Mouse (Mus musculus): Measurements from ENCODE around the gene Zfp362. TPM values are rescaled to one million over a fixed set of nuclear protein-coding genes. Genes with fewer than 3 reads are reported as not detected.
A peak's percentile ranks its signal among the peaks of the same experiment; 100 is the strongest.

Gene Zfp362
- total and polyA plus RNA-seq, 3 experiments, result 9.7 to 70.1 (median 16.1) TPM

DNA sequence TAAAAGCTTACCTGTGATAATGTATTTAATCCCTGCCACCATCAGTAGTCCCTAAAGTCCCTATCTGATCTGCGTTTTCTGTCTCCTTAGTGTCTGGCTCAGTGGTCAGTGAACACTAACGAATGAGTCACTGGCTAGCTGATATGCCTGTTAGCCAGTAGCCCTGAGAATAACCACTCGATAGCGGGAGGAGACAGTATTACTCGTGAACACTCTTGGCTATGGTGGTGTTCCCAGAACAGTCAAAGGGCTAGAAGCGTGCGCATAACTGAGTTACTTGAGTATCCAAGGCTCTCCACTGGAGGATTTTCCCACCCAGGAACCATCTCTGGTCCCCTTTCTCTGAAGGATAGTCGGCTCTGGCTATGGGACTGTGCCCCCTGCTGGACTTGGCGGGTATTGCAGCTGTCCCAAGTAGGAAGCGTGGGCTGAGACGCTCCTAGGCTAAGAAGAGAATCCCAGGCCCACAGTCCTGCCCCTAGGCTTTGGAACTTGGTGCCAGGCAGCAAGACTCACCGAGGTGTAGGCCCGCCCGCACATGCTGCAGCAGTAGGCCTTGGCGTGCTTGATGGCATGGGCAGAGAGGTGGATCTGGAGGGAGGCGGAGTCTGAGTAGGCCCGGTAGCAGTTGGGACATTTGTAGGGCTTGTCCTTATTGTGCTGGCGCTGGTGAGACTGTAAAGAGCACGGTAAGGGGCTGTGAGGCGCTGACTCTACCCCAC is 29.1 kb downstream of the Zfp362 start:
- no peak overlapping the region for H3K27ac ChIP-seq (ENCODE audit: insufficient read depth, low read depth)
- TF ChIP-seq CTCF (conservative IDR thresholded peaks at IDR 0.05 in 1 of 2, IDR thresholded peaks at IDR 0.05 in 1 of 2; ENCODE audit: low read depth in 2 of 2, low read length in 2 of 2) (peak; percentile 49 to 66; a peak in 3 of 4 replicates), RAD21 (IDR thresholded peaks at IDR 0.05; ENCODE audit: low read depth, low read length) (peak; percentile 35), MXI1 (IDR thresholded peaks at IDR 0.05; ENCODE audit: low read depth, low read length) (no peak), JUN (IDR thresholded peaks at IDR 0.05; ENCODE audit: insufficient read depth, low read depth, low read length) (no peak), GABPA (IDR thresholded peaks at IDR 0.05; ENCODE audit: insufficient replicate concordance, low read depth, low read length) (no peak), PAX5 (IDR thresholded peaks at IDR 0.05; ENCODE audit: low read length) (no peak), E2F4 (IDR thresholded peaks at IDR 0.05; ENCODE audit: insufficient replicate concordance, low read depth, low read length) (no peak), ELF1 (IDR thresholded peaks at IDR 0.05; ENCODE audit: low read depth, low read length) (no peak), ETS1 (conservative IDR thresholded peaks at IDR 0.05; ENCODE audit: low read depth, low read length) (no peak), USF2 (conservative IDR thresholded peaks at IDR 0.05; ENCODE audit: low read depth, low read length) (no peak), UBTF (IDR thresholded peaks at IDR 0.05; ENCODE audit: low read depth, low read length) (no peak), MAX (IDR thresholded peaks at IDR 0.05; ENCODE audit: low read length) (no peak), ZC3H11A (IDR thresholded peaks at IDR 0.05; ENCODE audit: low read depth, low read length) (no peak), SMC3 (IDR thresholded peaks at IDR 0.05; ENCODE audit: low read depth, low read length) (peak; percentile 51), KAT2A (IDR thresholded peaks at IDR 0.05; ENCODE audit: insufficient replicate concordance, low read length) (no peak), CHD1 (IDR thresholded peaks at IDR 0.05; ENCODE audit: low read depth, low read length) (no peak), HCFC1 (IDR thresholded peaks at IDR 0.05; ENCODE audit: low read depth, low read length) (no peak), RCOR1 (conservative IDR thresholded peaks at IDR 0.05; ENCODE audit: low read depth, low read length) (no peak), POLR2AphosphoS2 (IDR thresholded peaks at IDR 0.05; ENCODE audit: low read depth, low read length) (no peak), MEF2A (IDR thresholded peaks at IDR 0.05; ENCODE audit: borderline replicate concordance, low read depth, low read length) (no peak), EP300 (IDR thresholded peaks at IDR 0.05; ENCODE audit: low read length) (no peak), NELFE (IDR thresholded peaks at IDR 0.05; ENCODE audit: low read depth, low read length) (no peak), ZMIZ1 (IDR thresholded peaks at IDR 0.05; ENCODE audit: low read depth, low read length) (no peak), SIN3A (IDR thresholded peaks at IDR 0.05; ENCODE audit: low read length) (no peak), TCF12 (IDR thresholded peaks at IDR 0.05; ENCODE audit: low read depth, low read length) (no peak)
- no peak overlapping the region for H3K9ac ChIP-seq (ENCODE audit: insufficient read depth, low read depth)
- dilution Hi-C loops (cut with MboI; ENCODE audit: extremely low pct_ligation_motif_present, extremely low pct_unique_long_range_greater_than_20kb, low sequenced_read_pairs) (no loop called here), in situ Hi-C loops (cut with MboI; ENCODE audit: low pct_ligation_motif_present, low pct_unique_long_range_greater_than_20kb, low sequenced_read_pairs) (no loop called here)
- no peak overlapping the region for H3K4me3 ChIP-seq (replicated peaks in 1 of 3; ENCODE audit: low read depth in 2 of 3, low read length in 2 of 3, poor library complexity in 1 of 3)
- no peaks in the 10 kb centered on the region for H3K27me3 ChIP-seq (replicated peaks)
- peaks cover 64 to 96% of the 10 kb centered on the region in 2 experiments for H3K36me3 ChIP-seq (replicated peaks in 1 of 2; ENCODE audit: control insufficient read depth in 1 of 2, insufficient read depth in 1 of 2, low read length in 1 of 2)
- no peak overlapping the region for H3K4me2 ChIP-seq (ENCODE audit: insufficient read depth, low read depth, poor library complexity, severe bottlenecking)
- peaks cover 25% of the 10 kb centered on the region for H3K9me3 ChIP-seq (replicated peaks; ENCODE audit: low read length)
- peaks cover 3 to 16% of the 10 kb centered on the region in 2 experiments; a peak in 1 of 4 replicates for H3K4me1 ChIP-seq (ENCODE audit: control insufficient read depth in 1 of 2, insufficient read depth in 2 of 2)
- peaks cover 23% of the 10 kb centered on the region for H3K79me2 ChIP-seq (replicated peaks; ENCODE audit: control insufficient read depth, extremely low read depth, insufficient read depth, poor library complexity, severe bottlenecking)
- no peak for DNase-seq (ENCODE audit: extremely low read depth)
